Mouse (Mus musculus) limb, embryonic 13.5 days (tissue): ENCODE data around the gene Tnip3. TPM values are rescaled to one million over a fixed set of nuclear protein-coding genes. Genes with fewer than 3 reads are reported as not detected.

Source experiments
- ATAC-seq: fragments of 200-750 bp; cut with Nextera tagmentation; 2 replicates; pipeline ENCODE4 v1.8.0; 2017; ENCODE audit warnings: low read depth, moderate number of reproducible peaks, moderate TSS enrichment; ENCODE audit not compliant: low FRiP score
- H3K27ac ChIP-seq: fragments of 300-500 bp; sonication (generic); 2 replicates; pipeline ENCODE4 v1.5.1; 2015; ENCODE audit warnings: inconsistent platforms, mild to moderate bottlenecking, moderate library complexity
- H3K27me3 ChIP-seq: fragments of 300-500 bp; sonication (generic); 2 replicates; pipeline ENCODE4 v1.6.1; 2015; ENCODE audit warnings: mild to moderate bottlenecking, inconsistent platforms
- H3K36me3 ChIP-seq: fragments of 300-500 bp; sonication (generic); 2 replicates; pipeline ENCODE4 v1.6.1; 2015; ENCODE audit warnings: inconsistent platforms, mild to moderate bottlenecking, moderate library complexity
- H3K4me1 ChIP-seq: fragments of 300-500 bp; sonication (generic); 2 replicates; pipeline ENCODE4 v1.6.1; 2015; ENCODE audit warnings: inconsistent platforms
- H3K4me2 ChIP-seq: fragments of 300-500 bp; sonication (generic); replicated peaks from 2 replicates; pipeline ENCODE4 v1.6.1; 2015; ENCODE audit warnings: inconsistent platforms, mild to moderate bottlenecking, moderate library complexity
- H3K4me3 ChIP-seq: fragments of 300-500 bp; sonication (generic); 2 replicates; pipeline ENCODE4 v1.5.1; 2015; ENCODE audit warnings: moderate library complexity, mild to moderate bottlenecking, inconsistent platforms
- H3K9ac ChIP-seq: fragments of 300-500 bp; sonication (generic); 2 replicates; pipeline ENCODE4 v1.6.1; 2015; ENCODE audit warnings: mild to moderate bottlenecking, inconsistent platforms
- H3K9me3 ChIP-seq: fragments of 300-500 bp; sonication (generic); 2 replicates; pipeline ENCODE4 v1.6.1; 2016; ENCODE audit warnings: inconsistent platforms
- WGBS: fragments of 180-500 bp; shearing (Covaris S2); methylation state at CpG from one replicate; pipeline ENCODE4 v1.1.7; 2015; 5-methylcytosine and 5-hydroxymethylcytosine counted together
- polyA plus RNA-seq: library from polyadenylated mRNA; unstranded; fragments of >200 nt; fragmentation: Nextera tagmentation; extraction: Ambion mirVana; gene quantifications from 2 replicates; pipeline ENCODE4 v1.2.1, GENCODE M21; 2015

The Tnip3 gene
- polyA plus RNA-seq, 1 experiment from 2014 or later: 0.11 TPM

- Histone ChIP-seq H3K27ac (no peak overlapping the region), H3K9me3 (no peaks in the 10 kb centered on the region), H3K27me3 (peaks cover 9% of the 10 kb centered on the region; the same call in 1 of the 2 replicates), H3K9ac (no peak overlapping the region), H3K4me1 (peaks cover 17% of the 10 kb centered on the region), H3K36me3 (no peaks in the 10 kb centered on the region), H3K4me2 (no peak overlapping the region), H3K4me3 (no peak overlapping the region)
- ATAC-seq: no peak
- WGBS: 17% methylated on average over 2 of the region's 2 CpGs
Measured at GRCm38 (mm10) chr6:65669971-65670370, 144.9 kb downstream of the Tnip3 start.

GRCm38 (mm10) chr6:65670981-65671411 lies 145.9 kb downstream of the Tnip3 start:
- H3K9me3 ChIP-seq: no peaks in the 10 kb centered on the region
- H3K4me1 ChIP-seq: peaks cover 17% of the 10 kb centered on the region
- peak overlapping the region; percentile 53 for H3K9ac ChIP-seq
- H3K27ac ChIP-seq: peak overlapping the region; percentile 44; the same call in 1 of the 2 replicates
- H3K36me3 ChIP-seq: no peaks in the 10 kb centered on the region
- under 1% methylated on average over 21 of the region's 21 CpGs for WGBS
- peak; percentile 52 for ATAC-seq
- peak overlapping the region; percentile 67 for H3K4me3 ChIP-seq
- H3K4me2 ChIP-seq: peak overlapping the region; percentile 94
- peaks cover 13% of the 10 kb centered on the region; the same call in 1 of the 2 replicates for H3K27me3 ChIP-seq

GRCm38 (mm10) chr6:65671451-65671850 lies 146.3 kb downstream of the Tnip3 start, which contains the start of gene Ndnf:
TSS of gene Ndnf (plus strand) at chr6:65671590.
- WGBS: under 1% methylated on average over 30 of the region's 45 CpGs
- no peaks in the 10 kb centered on the region for H3K9me3 ChIP-seq
- ATAC-seq: peak; percentile 88
- H3K4me1 ChIP-seq: peaks cover 17% of the 10 kb centered on the region
- H3K4me2 ChIP-seq: peak within 1 kb of the TSS; percentile 94
- peak within 1 kb of the TSS; percentile 55 for H3K27ac ChIP-seq
- peak within 1 kb of the TSS; percentile 67 for H3K4me3 ChIP-seq
- no peaks in the 10 kb centered on the region for H3K36me3 ChIP-seq
- H3K27me3 ChIP-seq: peaks cover 13% of the 10 kb centered on the region; the same call in 1 of the 2 replicates
- H3K9ac ChIP-seq: peak within 1 kb of the TSS; percentile 78

GRCm38 (mm10) chr6:65672131-65673031 lies 147.3 kb downstream of the Tnip3 start:
- Histone ChIP-seq H3K4me1 (peaks cover 17% of the 10 kb centered on the region), H3K4me3 (peak overlapping the region; percentile 67), H3K9me3 (no peaks in the 10 kb centered on the region), H3K27me3 (peaks cover 13% of the 10 kb centered on the region; the same call in 1 of the 2 replicates), H3K36me3 (no peaks in the 10 kb centered on the region), H3K27ac (peak overlapping the region; percentile 15; the same call in 1 of the 2 replicates), H3K4me2 (peak overlapping the region; percentile 94), H3K9ac (peak overlapping the region; percentile 78)
- ATAC-seq: 0 out of 2 replicates have a peak, but pooled peaks have one; percentile 13
- under 1% methylated on average over 57 of the region's 57 CpGs for WGBS

Other genes starting within 250 kb of the Tnip3 start
- gene C130060K24Rik, start 144.2 kb upstream of the Tnip3 start, polyA plus RNA-seq: 0.36 and 0.63 TPM in 2 replicates
- gene Ndnf, start 146.3 kb downstream of the Tnip3 start, polyA plus RNA-seq: 6.6 and 8.3 TPM in 2 replicates